Mouse (Mus musculus) embryonic facial prominence, embryonic 11.5 days (tissue): Measurements from ENCODE around the gene Zbtb48. TPM values are rescaled to one million over a fixed set of nuclear protein-coding genes. Genes with fewer than 3 reads are reported as not detected.

Source experiments
- ATAC-seq: fragments of 200-750 bp; cut with Nextera tagmentation; replicated peaks from 2 replicates; pipeline ENCODE4 v1.8.0; 2017; ENCODE audit warnings: low read depth; ENCODE audit not compliant: insufficient number of reproducible peaks, low FRiP score, low TSS enrichment
- DNase-seq: peaks from one replicate; pipeline ENCODE4 v3.0.0-alpha.2; 2015; ENCODE audit warnings: low spot score
- H3K27ac ChIP-seq: fragments of 300-500 bp; sonication (generic); replicated peaks from 2 replicates; pipeline ENCODE4 v1.5.1; 2014; ENCODE audit warnings: mild to moderate bottlenecking, low read depth, low read length, control low read depth
- H3K27me3 ChIP-seq: fragments of 300-500 bp; sonication (generic); 2 replicates; pipeline ENCODE4 v1.6.1; 2014; ENCODE audit warnings: mild to moderate bottlenecking, low read length, moderate library complexity, mixed read lengths; ENCODE audit not compliant: control insufficient read depth, insufficient read depth
- H3K36me3 ChIP-seq: fragments of 300-500 bp; sonication (generic); replicated peaks from 2 replicates; pipeline ENCODE4 v1.6.1; 2014; ENCODE audit warnings: low read depth, mild to moderate bottlenecking, low read length, moderate library complexity, mixed read lengths; ENCODE audit not compliant: control insufficient read depth, insufficient read depth
- H3K4me1 ChIP-seq: fragments of 300-500 bp; sonication (generic); 2 replicates; pipeline ENCODE4 v1.6.1; 2014; ENCODE audit warnings: low read length, mixed read lengths; ENCODE audit not compliant: control insufficient read depth, insufficient read depth
- H3K4me2 ChIP-seq: fragments of 300-500 bp; sonication (generic); 2 replicates; pipeline ENCODE4 v1.6.1; 2014; ENCODE audit warnings: low read depth, mild to moderate bottlenecking, control low read depth, low read length, moderate library complexity
- H3K4me3 ChIP-seq: fragments of 300-500 bp; sonication (generic); 2 replicates; pipeline ENCODE4 v1.5.1; 2014; ENCODE audit warnings: low read depth, low read length, control low read depth
- H3K9ac ChIP-seq: fragments of 300-500 bp; sonication (generic); replicated peaks from 2 replicates; pipeline ENCODE4 v1.6.1; 2014; ENCODE audit warnings: mild to moderate bottlenecking, control low read depth, low read length
- H3K9me3 ChIP-seq: fragments of 300-500 bp; sonication (generic); replicated peaks from 2 replicates; pipeline ENCODE4 v1.6.1; 2016; ENCODE audit warnings: mild to moderate bottlenecking, low read length, inconsistent platforms, mixed read lengths; ENCODE audit not compliant: control insufficient read depth
- WGBS: fragments of 180-500 bp; shearing (Covaris S2); extraction: QIAGEN DNeasy Blood & Tissue Kit; methylation state at CpG from one replicate; pipeline ENCODE4 v1.1.7; 2014; 5-methylcytosine and 5-hydroxymethylcytosine counted together
- polyA plus RNA-seq: library from polyadenylated mRNA; unstranded; fragments of >200 nt; fragmentation: Nextera tagmentation; extraction: Ambion mirVana; gene quantifications from 2 replicates; pipeline ENCODE4 v1.2.1, GENCODE M21; 2014

The Zbtb48 gene
- polyA plus RNA-seq, 1 experiment from 2014 or later, result 21.5 TPM

DNA sequence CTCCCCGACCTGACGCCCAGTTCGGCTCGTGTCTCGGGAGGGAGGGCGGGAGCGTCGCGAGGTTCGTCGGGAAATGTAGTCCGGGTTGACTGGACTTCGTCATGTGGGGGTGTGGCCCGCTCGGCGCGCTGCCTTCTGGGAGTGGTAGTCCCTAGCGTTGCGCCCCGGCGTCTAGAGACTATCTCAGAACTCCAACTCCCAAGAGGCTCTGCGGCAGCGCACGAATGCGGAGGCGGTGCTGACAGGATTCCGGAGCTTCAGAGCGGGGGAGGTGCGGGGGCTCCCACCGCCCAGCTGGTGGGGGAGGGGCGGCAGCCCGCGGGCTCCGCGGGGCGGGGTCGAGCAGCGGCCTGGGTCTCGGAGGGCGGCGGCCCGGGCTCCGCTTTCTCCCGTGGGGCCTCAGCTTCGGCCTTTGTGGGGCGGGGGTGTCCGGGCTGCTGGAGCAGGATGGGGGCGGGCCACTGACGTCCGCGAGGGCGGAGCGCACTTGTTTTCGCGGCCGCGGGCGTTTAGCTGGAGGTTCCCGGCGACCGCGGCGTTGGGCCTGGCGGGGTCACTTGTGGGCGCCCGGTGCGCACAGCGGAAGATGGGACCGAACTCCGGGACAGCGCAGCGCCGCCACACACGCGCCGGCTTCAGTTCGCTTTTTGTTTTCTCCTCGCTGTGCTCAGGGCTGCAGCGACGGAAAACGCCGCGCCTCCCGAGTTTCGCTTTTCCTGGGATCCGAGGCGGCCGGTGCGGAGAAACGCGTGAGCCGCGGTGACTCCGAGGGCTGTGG, 31.1 kb downstream of the Zbtb48 start, which contains the start of gene Phf13:
Phf13 (minus strand) TSS at position 86 of the 778 bp plus-strand sequence.
- ATAC-seq (peak; percentile 95), DNase-seq (peak; percentile 100)
- WGBS, result under 1% methylated on average over 91 of the region's 94 CpGs
- peak within 1 kb of the TSS; percentile 82 for H3K27ac ChIP-seq
- peak within 1 kb of the TSS; percentile 93 for H3K9ac ChIP-seq
- H3K4me2 ChIP-seq, result peak within 1 kb of the TSS; percentile 68
- H3K4me3 ChIP-seq, result peak within 1 kb of the TSS; percentile 100
- H3K36me3 ChIP-seq, result peaks cover 7% of the 10 kb centered on the region
- H3K4me1 ChIP-seq, result peaks cover 4% of the 10 kb centered on the region
- no peaks in the 10 kb centered on the region for H3K9me3 ChIP-seq
- no peaks in the 10 kb centered on the region for H3K27me3 ChIP-seq

DNA sequence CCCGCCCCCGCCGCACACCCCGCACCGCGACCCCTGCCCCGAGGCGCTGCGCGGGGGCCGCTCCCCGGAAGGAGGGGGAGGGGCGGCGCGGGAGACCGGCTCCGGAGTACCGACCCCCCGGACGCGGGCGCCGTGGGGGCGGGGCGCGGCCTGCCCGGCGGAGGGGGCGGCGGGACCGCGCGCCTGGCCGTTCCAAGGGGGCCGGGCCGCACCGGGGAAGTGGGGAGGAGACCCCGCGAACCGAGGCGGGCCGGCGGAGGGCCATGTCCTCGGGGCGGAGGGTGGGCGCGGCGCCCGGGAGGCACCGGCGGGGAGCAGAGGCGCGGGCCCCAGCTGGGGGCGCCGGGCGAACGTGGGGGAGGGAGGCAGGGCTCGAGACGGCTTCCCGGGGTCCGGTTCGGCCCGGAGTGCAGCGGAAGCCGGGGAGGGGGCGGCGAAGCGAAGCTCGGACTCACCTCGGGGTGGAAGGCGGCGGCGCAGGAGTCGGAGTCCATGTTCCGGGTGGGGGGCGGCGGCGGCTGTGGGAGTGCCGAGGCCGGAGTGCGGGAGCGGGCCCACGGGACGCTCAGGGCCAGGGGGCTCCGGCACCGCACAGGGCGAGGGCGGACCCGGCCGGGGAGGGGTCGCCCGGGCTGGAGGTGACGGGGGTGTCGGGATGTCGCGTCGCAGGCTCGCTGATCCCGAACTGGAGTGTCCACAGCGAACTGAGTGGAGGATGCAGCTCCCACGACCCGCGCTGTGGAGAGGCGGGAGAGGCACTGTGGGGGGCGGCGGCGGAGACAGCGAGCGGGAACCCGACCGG, 31.9 kb downstream of the Zbtb48 start:
- WGBS, result under 1% methylated on average over 63 of the region's 111 CpGs
- Histone ChIP-seq H3K27me3 (no peaks in the 10 kb centered on the region), H3K4me3 (peak overlapping the region; percentile 100), H3K9me3 (no peaks in the 10 kb centered on the region), H3K4me2 (peak overlapping the region; percentile 64), H3K9ac (peak overlapping the region; percentile 93), H3K36me3 (peaks cover 7% of the 10 kb centered on the region), H3K4me1 (peaks cover 4% of the 10 kb centered on the region), H3K27ac (peak overlapping the region; percentile 82)
- ATAC-seq (peak; percentile 4; the same call in 1 of the 2 replicates), DNase-seq (no peak)

GRCm38 (mm10) chr4:151994228-151995171, 33.0 kb downstream of the Zbtb48 start:
- Histone ChIP-seq H3K36me3 (peaks cover 7% of the 10 kb centered on the region), H3K27me3 (no peaks in the 10 kb centered on the region), H3K9ac (peak overlapping the region; percentile 93), H3K27ac (peak overlapping the region; percentile 82), H3K4me2 (peak overlapping the region; percentile 64), H3K9me3 (no peaks in the 10 kb centered on the region), H3K4me3 (peak overlapping the region; percentile 100), H3K4me1 (peaks cover 4% of the 10 kb centered on the region)
- WGBS, result 1% methylated on average over 60 of the region's 61 CpGs
- DNase-seq (peak; percentile 52), ATAC-seq (no peak)

GRCm38 (mm10) chr4:151993035-151993434, 34.4 kb downstream of the Zbtb48 start:
- no peaks in the 10 kb centered on the region for H3K9me3 ChIP-seq
- no peak overlapping the region for H3K9ac ChIP-seq
- no peak for ATAC-seq
- 90% methylated on average over 6 of the region's 6 CpGs for WGBS
- peaks cover 4% of the 10 kb centered on the region for H3K4me1 ChIP-seq
- H3K36me3 ChIP-seq, result peaks cover 7% of the 10 kb centered on the region
- no peak for DNase-seq
- no peaks in the 10 kb centered on the region for H3K27me3 ChIP-seq
- H3K27ac ChIP-seq, result no peak overlapping the region
- no peak overlapping the region for H3K4me3 ChIP-seq
- no peak overlapping the region for H3K4me2 ChIP-seq

DNA sequence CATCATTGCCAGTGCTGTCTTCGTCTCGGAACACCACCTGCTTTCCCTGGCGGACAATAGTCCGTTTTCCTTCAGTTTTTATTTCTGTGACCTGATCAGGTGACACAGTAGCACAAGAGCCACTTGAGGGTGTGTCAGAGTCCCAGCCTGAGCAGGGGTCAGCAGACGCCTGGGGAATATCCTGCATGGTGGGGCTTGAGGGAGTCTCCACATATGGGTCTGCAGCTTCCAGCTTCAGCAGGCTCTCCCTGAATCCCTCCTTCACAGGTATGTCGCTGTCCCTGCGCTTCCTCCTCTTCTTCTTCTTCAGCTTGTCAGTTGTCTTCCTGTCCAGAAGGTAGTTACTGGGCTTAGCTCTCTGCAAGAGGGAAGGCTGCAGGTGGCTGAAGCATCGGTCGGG, 35.4 kb downstream of the Zbtb48 start:
- no peak overlapping the region for H3K4me3 ChIP-seq
- peaks cover 7% of the 10 kb centered on the region for H3K36me3 ChIP-seq
- no peak overlapping the region for H3K9ac ChIP-seq
- no peak overlapping the region for H3K27ac ChIP-seq
- H3K9me3 ChIP-seq, result no peaks in the 10 kb centered on the region
- no peak for DNase-seq
- H3K4me1 ChIP-seq, result peaks cover 4% of the 10 kb centered on the region
- WGBS, result 91% methylated on average over 9 of the region's 9 CpGs
- H3K4me2 ChIP-seq, result no peak overlapping the region
- no peaks in the 10 kb centered on the region for H3K27me3 ChIP-seq
- no peak for ATAC-seq

- Histone ChIP-seq H3K9me3 (no peaks in the 10 kb centered on the region), H3K4me3 (peak overlapping the region; percentile 80), H3K36me3 (peaks cover 7% of the 10 kb centered on the region), H3K4me1 (no peaks in the 10 kb centered on the region; the same call in 1 of the 2 replicates), H3K27me3 (no peaks in the 10 kb centered on the region), H3K4me2 (peak overlapping the region; percentile 10; the same call in 1 of the 2 replicates), H3K27ac (no peak overlapping the region), H3K9ac (peak overlapping the region; percentile 91; the same call in 1 of the 2 replicates)
- DNase-seq (no peak), ATAC-seq (0 out of 2 replicates have a peak, but pooled peaks have one; percentile 19)
- 32% methylated on average over 6 of the region's 6 CpGs for WGBS
Measured at GRCm38 (mm10) chr4:151989110-151989488, 38.4 kb downstream of the Zbtb48 start.

DNA sequence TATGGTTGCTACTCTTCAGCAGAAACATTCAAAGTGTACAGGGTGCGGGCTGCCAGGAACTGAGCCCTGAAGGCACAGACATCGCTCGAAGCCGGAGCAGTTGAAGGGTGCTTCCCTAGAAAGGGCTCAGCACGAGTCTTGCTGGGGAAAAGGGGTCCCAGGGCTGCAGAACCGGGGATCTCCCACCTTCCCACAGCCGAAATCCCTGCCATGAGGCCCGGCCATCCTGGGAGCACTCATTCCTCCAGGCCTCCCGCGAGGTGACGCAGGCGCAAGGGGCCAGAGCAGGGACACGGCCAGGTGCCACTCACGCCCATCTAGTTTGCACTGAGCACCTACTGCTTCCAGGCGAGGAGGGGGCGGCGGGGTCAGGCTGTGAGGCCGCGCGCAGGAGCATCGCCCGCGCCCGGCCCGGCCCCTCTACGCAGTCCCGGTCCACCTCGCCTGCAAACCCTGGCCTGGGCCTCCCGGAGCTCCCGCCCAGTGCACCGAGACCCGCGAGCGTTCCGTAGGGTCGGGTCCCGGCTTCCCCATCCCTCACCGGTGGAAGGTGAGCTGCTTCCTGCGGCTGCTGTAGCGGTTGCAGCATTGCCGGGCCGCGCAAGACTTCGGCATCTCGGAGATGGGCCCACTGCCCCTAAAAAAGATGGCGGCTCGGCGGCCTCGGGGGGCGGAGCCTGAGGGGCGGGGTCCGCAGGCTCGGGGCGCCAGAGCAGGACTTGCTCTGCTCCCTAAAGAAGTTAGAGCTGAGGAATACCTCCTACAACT, 38.9 kb downstream of the Zbtb48 start, which contains the start of gene Thap3:
Thap3 (minus strand) TSS at position 656 of the 768 bp plus-strand sequence.
- H3K4me1 ChIP-seq, result no peaks in the 10 kb centered on the region; the same call in 1 of the 2 replicates
- peak within 1 kb of the TSS; percentile 80 for H3K4me3 ChIP-seq
- peak within 1 kb of the TSS; percentile 70 for H3K4me2 ChIP-seq
- no peaks in the 10 kb centered on the region for H3K9me3 ChIP-seq
- peak within 1 kb of the TSS; percentile 91 for H3K9ac ChIP-seq
- H3K27me3 ChIP-seq, result no peaks in the 10 kb centered on the region
- peak within 1 kb of the TSS; percentile 66 for H3K27ac ChIP-seq
- DNase-seq (peak; percentile 81), ATAC-seq (peak; percentile 37)
- WGBS, result 1% methylated on average over 54 of the region's 54 CpGs
- H3K36me3 ChIP-seq, result peaks cover 7% of the 10 kb centered on the region
